Mouse (Mus musculus): ENCODE results near the gene Mfrp. TPM values are rescaled to one million over a fixed set of nuclear protein-coding genes. Genes with fewer than 3 reads are reported as not detected.

Gene Mfrp
- polyA plus RNA-seq, 1 experiment: 0.02 TPM

GRCm38 (mm10) chr9:44084236-44084635, 17.3 kb upstream of the Mfrp start:
- WGBS: 5% methylated on average over 14 of the region's 14 CpGs
- peak overlapping the region; percentile 67 for H3K4me3 ChIP-seq (ENCODE audit: extremely low read depth, insufficient read depth, insufficient read length)
- peaks cover 16% of the 10 kb centered on the region; the same call in 1 of the 2 replicates for H3K4me1 ChIP-seq (ENCODE audit: control insufficient read depth, insufficient read depth, insufficient read length)
- H3K27me3 ChIP-seq (ENCODE audit: control insufficient read depth, insufficient read depth, low read length): peaks cover 9% of the 10 kb centered on the region
- H3K27ac ChIP-seq (ENCODE audit: insufficient read depth, low read length): no peak overlapping the region
- TF ChIP-seq POLR2A (IDR thresholded peaks at IDR 0.05; ENCODE audit: low read depth, low read length) (no peak), CTCF (IDR thresholded peaks at IDR 0.05; ENCODE audit: extremely low read depth, insufficient read depth, insufficient read length, insufficient replicate concordance) (no peak)
- DNase-seq (ENCODE audit: low read depth in 1 of 2, low spot score in 2 of 2): no peak
- no peaks in the 10 kb centered on the region for H3K36me3 ChIP-seq (ENCODE audit: control insufficient read depth, insufficient read depth, low read length)

- Histone ChIP-seq H3K36me3 (ENCODE audit: control insufficient read depth, insufficient read depth, low read length) (no peaks in the 10 kb centered on the region), H3K4me1 (ENCODE audit: control insufficient read depth, insufficient read depth, insufficient read length) (peaks cover 18% of the 10 kb centered on the region; the same call in 1 of the 2 replicates), H3K27ac (ENCODE audit: insufficient read depth, low read length) (no peak overlapping the region), H3K27me3 (ENCODE audit: control insufficient read depth, insufficient read depth, low read length) (peaks cover 9% of the 10 kb centered on the region), H3K4me3 (ENCODE audit: extremely low read depth, insufficient read depth, insufficient read length) (peak overlapping the region; percentile 67)
- peak in 1 of 2 experiments; percentile 85 for DNase-seq (ENCODE audit: low read depth in 1 of 2, low spot score in 2 of 2)
- WGBS: under 1% methylated on average over 62 of the region's 62 CpGs
- no peak for TF ChIP-seq CTCF (IDR thresholded peaks at IDR 0.05; ENCODE audit: extremely low read depth, insufficient read depth, insufficient read length, insufficient replicate concordance)
- TF ChIP-seq POLR2A (IDR thresholded peaks at IDR 0.05; ENCODE audit: low read depth, low read length): no peak
These were observed 16.8 kb upstream of the Mfrp start for GRCm38 (mm10) chr9:44084659-44085229.

GRCm38 (mm10) chr9:44085276-44085675, 16.3 kb upstream of the Mfrp start:
- H3K27me3 ChIP-seq (ENCODE audit: control insufficient read depth, insufficient read depth, low read length): peaks cover 9% of the 10 kb centered on the region

GRCm38 (mm10) chr9:44085741-44086665, 15.5 kb upstream of the Mfrp start:
- Histone ChIP-seq H3K27ac (ENCODE audit: insufficient read depth, low read length) (no peak overlapping the region), H3K36me3 (ENCODE audit: control insufficient read depth, insufficient read depth, low read length) (no peaks in the 10 kb centered on the region), H3K4me3 (ENCODE audit: extremely low read depth, insufficient read depth, insufficient read length) (no peak overlapping the region), H3K4me1 (ENCODE audit: control insufficient read depth, insufficient read depth, insufficient read length) (peaks cover 18% of the 10 kb centered on the region; the same call in 1 of the 2 replicates), H3K27me3 (ENCODE audit: control insufficient read depth, insufficient read depth, low read length) (peaks cover 9% of the 10 kb centered on the region)
- DNase-seq (ENCODE audit: low read depth in 1 of 2, low spot score in 2 of 2): no peak
- TF ChIP-seq CTCF (IDR thresholded peaks at IDR 0.05; ENCODE audit: extremely low read depth, insufficient read depth, insufficient read length, insufficient replicate concordance) (no peak), POLR2A (IDR thresholded peaks at IDR 0.05; ENCODE audit: low read depth, low read length) (no peak)
- WGBS: 94% methylated on average over 15 of the region's 15 CpGs

More at GRCm38 (mm10) chr9:44085276-44085675, 16.3 kb upstream of the Mfrp start:
- no peak for TF ChIP-seq POLR2A (IDR thresholded peaks at IDR 0.05; ENCODE audit: low read depth, low read length)
- no peak for TF ChIP-seq CTCF (IDR thresholded peaks at IDR 0.05; ENCODE audit: extremely low read depth, insufficient read depth, insufficient read length, insufficient replicate concordance)
- DNase-seq (ENCODE audit: low read depth in 1 of 2, low spot score in 2 of 2): no peak
- peaks cover 18% of the 10 kb centered on the region; the same call in 1 of the 2 replicates for H3K4me1 ChIP-seq (ENCODE audit: control insufficient read depth, insufficient read depth, insufficient read length)
- no peaks in the 10 kb centered on the region for H3K36me3 ChIP-seq (ENCODE audit: control insufficient read depth, insufficient read depth, low read length)
- no peak overlapping the region for H3K27ac ChIP-seq (ENCODE audit: insufficient read depth, low read length)
- WGBS: 19% methylated on average over 10 of the region's 10 CpGs
- H3K4me3 ChIP-seq (ENCODE audit: extremely low read depth, insufficient read depth, insufficient read length): peak overlapping the region; percentile 67

- DNase-seq (ENCODE audit: low read depth in 1 of 2, low spot score in 2 of 2): no peak
- H3K4me1 ChIP-seq (ENCODE audit: control insufficient read depth, insufficient read depth, insufficient read length): peaks cover 18% of the 10 kb centered on the region; the same call in 1 of the 2 replicates
- WGBS: 87% methylated on average over 10 of the region's 10 CpGs
- H3K4me3 ChIP-seq (ENCODE audit: extremely low read depth, insufficient read depth, insufficient read length): no peak overlapping the region
- peaks cover 9% of the 10 kb centered on the region for H3K27me3 ChIP-seq (ENCODE audit: control insufficient read depth, insufficient read depth, low read length)
- H3K27ac ChIP-seq (ENCODE audit: insufficient read depth, low read length): no peak overlapping the region
- no peaks in the 10 kb centered on the region for H3K36me3 ChIP-seq (ENCODE audit: control insufficient read depth, insufficient read depth, low read length)
- TF ChIP-seq CTCF (IDR thresholded peaks at IDR 0.05; ENCODE audit: extremely low read depth, insufficient read depth, insufficient read length, insufficient replicate concordance): no peak
- TF ChIP-seq POLR2A (IDR thresholded peaks at IDR 0.05; ENCODE audit: low read depth, low read length): no peak
These were observed 14.6 kb upstream of the Mfrp start for GRCm38 (mm10) chr9:44086960-44087359.

- no peak overlapping the region for H3K27ac ChIP-seq (ENCODE audit: insufficient read depth, low read length)
- TF ChIP-seq CTCF (IDR thresholded peaks at IDR 0.05; ENCODE audit: extremely low read depth, insufficient read depth, insufficient read length, insufficient replicate concordance): no peak
- TF ChIP-seq POLR2A (IDR thresholded peaks at IDR 0.05; ENCODE audit: low read depth, low read length): no peak
- no peak for DNase-seq (ENCODE audit: low read depth in 1 of 2, low spot score in 2 of 2)
- no peak overlapping the region for H3K4me3 ChIP-seq (ENCODE audit: extremely low read depth, insufficient read depth, insufficient read length)
- whole genome bisulfite sequencing: 24% methylated on average over 15 of the region's 15 CpGs
- H3K36me3 ChIP-seq (ENCODE audit: control insufficient read depth, insufficient read depth, low read length): no peaks in the 10 kb centered on the region
- H3K4me1 ChIP-seq (ENCODE audit: control insufficient read depth, insufficient read depth, insufficient read length): peaks cover 18% of the 10 kb centered on the region; the same call in 1 of the 2 replicates
- peaks cover 9% of the 10 kb centered on the region for H3K27me3 ChIP-seq (ENCODE audit: control insufficient read depth, insufficient read depth, low read length)
These were observed 13.6 kb upstream of the Mfrp start for GRCm38 (mm10) chr9:44087761-44088455.
